Mouse (Mus musculus) left cerebral cortex, adult 18-20 months (tissue): ENCODE measurements at regions not wholly inside any gene's neighbourhood (a gene's known extent, or its start where the extent isn't known, plus 50 kb on each side); places are given as distances from the start of the nearest gene placed in this dataset.

Experiments used
- DNase-seq, 2 experiments: peaks; one replicate each; pipeline ENCODE4 v3.0.0; 2021 to 2022; ENCODE audit warnings: low spot score in 2 of 2, mixed read lengths in 1 of 2

DNA sequence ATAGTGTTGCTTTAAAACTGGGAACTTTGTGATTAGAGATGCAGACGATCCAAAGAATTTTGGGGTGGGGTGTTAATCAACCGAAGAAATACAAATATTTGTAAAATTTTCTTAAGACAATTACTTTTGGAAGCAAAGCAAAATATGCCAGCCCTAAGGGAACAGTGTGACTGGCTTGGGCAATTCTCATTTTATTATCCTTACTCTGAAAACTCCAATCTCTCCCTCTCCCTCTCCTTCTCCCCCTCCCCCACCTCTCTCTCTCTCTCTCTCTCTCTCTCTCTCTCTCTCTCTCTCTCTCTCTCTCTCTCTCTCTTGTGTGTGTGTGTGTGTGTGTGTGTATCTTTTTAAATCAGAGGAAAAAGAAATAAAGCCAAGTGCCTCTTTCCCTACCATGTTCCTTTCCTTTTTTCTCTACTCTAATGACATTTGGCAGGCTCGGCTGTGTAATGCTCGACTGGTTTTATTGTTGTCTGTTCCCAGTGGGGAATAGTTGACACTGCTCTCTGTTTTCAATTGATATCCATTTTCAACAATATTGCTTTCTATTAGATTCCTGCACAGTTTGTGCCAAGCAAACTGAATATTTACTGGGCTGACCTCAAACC, 367.5 kb upstream of the Fam92a start:
- no peak for DNase-seq

DNA sequence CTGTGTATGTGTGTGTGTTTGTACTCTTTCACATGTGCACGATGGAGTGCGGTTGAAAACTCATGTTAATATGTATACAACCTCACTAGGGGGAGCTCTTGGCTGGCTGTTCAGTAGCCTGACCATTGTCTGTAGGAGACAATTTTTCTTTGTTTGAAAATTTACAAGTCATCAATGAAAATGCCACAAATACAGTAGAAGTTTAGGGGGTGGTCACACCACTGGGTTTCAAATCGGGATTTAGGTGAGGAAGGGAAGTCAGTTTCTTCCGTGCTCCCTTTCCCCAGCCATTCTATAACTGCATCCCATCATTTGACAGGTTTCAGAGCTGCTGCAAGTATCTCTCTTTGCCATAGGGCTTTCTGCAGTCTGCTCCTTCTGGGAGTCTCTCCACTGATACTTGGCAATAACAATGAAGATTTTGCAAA, 366.9 kb upstream of the Fam92a start:
- DNase-seq = peak; percentile 59 to 62

DNA sequence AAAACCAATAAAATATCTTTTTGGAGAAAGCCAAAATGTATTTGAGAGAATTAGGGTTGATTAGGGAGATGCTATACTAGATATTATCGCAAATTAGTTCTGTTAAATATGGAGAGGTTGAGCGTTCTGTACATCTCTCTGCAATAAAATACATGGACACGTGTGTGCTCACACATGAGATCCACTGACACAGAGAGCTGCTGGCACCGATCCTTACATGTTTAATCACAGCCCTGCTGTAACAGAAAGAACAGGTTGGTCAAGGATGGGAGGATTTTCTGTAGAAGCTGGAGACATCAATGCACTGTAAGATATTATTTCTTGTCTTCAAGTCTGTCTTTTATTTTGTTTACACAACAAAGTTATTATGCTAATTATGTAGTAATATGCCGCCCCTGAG, 366.2 kb upstream of the Fam92a start:
- no peak for DNase-seq

DNA sequence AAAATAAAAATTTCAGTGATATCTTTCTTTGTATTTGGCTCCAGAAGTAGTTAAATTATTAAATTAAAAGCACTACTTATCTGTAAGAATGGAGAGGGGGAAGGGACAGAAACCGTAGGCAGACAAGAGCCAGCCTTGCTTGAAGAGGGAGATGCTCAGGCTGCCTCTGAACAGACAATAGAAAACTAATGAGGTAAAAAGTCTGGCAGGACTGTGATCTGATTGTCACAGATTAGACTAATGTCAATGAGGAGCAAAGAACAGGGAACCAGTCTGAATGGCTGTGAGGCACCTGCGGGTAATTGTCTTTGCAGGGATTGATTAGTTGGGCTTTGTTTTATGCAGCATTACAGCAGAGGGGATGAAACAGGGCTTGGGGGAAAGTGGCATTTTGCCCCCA, 362.3 kb upstream of the Fam92a start:
- no peak for DNase-seq

DNA sequence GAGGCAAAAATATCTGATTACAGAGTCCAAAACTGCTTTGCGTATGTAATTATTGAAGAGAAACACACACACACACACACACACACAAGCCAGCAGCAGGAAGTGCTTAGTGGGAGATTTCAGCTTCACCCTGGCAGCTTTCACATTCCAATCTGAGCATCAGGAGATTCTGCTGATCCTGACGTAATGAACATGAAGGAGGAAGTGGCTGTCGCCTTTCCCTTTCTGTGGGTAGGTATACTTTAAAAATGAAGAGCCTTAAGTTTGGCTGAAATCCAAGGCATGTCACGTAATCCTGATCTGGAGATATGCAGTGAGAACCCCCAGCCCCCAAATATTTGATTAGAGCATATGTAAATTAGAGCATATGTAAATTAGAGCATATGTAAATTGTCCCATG, 361.1 kb upstream of the Fam92a start:
- no peak for DNase-seq

DNA sequence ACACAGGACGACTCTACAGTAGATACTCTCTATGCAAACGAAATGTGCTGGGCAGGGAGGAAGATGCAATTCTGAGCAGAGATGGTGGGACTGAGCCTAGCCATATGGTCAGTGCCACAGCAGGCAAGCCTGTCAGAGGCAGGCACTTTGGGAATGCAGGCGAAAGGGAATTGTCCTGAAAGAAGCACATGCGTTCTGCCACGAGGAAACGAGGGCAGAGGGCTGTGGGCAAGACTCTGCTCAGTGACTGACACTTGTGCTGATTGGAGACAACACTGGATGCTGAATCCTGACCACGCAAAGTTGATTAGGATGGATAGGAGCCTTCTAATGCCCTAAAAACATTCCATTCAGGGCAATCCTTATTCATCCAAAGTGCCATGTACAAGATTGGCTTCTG, 350.5 kb upstream of the Fam92a start:
- no peak for DNase-seq

DNA sequence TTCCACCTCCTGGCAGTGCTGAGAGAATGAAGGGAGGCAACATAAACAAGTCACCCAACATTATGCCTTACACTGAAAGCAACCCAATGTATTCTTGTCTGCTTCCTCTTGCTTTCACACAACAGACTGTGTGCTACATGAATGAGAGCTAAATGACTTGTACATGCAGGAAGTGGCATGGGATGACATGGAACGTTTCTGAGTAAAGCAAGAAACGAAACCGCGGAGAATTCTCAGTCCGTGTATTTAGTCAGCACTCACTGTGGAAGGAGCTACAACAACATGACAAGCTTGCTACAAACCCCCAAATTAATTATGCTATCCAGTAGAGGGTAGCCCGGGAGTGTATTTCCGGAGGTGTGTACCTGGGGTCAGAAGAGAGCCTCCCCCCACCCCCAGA, 349.4 kb upstream of the Fam92a start:
- no peak for DNase-seq

DNA sequence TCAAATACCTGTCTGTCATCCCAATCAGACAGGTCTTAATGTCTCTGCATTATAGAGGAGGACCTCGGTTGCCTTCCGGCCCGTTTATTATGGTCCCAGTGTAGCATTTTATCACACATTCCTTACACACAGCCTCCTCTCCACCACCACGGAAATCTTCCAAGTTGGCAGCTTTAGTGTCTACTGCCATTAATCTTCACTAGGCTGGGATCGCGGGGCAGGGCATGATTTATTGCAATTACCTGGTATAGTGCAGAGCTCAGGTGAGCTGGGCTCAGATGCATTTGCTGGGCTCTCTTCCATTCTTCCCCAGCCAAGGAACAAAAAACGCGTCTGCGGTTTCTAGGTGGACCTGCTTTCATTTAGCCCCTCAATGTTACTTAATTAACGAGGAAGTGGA, 344.7 kb upstream of the Fam92a start:
- no peak for DNase-seq

DNA sequence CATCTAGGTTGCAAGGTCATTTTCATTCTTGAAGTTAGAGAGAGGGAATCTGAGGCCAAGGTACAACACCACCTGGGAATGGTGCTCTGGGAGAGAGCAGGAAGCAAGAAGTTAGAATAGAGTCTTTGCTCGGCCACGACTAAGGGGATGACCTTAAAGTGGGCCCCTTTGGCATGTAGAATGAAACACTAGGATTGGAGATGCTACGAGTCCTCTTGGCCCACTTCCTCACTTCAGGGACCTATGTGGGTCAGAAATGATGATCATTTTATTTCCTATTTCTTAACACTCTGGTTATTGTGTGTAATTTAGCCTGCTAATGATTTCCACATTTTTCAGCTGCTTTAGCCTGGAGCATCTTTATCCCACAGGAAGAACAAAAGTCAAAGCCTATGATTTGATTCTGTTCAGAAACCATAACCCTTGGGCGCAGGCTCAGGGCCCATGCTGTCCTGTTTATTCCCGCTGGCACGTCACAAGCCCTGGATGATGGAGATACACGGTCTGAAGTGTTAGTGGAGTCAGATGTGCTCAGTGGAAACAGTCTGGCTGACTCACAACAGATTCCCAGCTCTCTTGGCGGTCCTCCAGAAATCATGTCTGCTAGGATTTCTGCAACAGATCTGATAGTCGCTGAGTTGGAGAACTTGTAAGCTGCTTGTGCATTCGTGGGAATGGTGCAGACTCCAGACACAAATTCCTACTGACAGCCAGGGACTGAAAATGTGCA, 340.0 kb upstream of the Fam92a start:
- peak; percentile 86 to 88 for DNase-seq

DNA sequence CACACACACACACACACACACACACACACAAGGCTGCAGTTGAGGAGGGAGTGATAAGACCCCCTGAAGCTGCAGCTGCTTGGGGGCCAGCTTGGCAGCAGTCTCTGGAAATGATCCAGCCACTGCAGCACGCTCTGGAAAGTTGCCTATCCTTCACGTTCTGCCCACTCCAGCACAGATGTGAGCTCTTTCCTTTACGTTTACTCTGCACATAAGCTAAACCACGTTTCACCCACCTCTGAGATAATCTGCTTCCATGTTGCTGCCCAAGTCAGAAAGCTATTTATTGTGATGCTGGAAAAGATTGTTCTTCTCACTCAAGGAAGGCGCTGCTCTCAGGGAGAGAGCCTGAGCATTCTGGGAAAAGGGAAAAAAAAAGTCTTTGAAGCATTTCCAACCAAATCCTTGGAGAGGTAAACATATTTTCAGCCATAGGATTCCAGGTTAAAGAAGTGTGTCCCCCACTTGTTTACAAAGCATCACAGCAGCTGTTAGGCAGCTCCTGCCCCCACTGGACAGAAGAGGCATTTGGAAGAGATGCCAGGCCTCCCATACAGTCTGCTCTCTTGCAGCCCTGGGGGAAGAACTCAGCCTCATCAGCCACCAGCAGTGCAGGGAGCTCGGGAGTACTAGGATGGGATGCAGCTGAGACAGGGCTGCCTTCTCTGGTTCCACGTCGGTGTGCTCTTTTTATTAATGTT, 335.2 kb upstream of the Fam92a start:
- no peak for DNase-seq

DNA sequence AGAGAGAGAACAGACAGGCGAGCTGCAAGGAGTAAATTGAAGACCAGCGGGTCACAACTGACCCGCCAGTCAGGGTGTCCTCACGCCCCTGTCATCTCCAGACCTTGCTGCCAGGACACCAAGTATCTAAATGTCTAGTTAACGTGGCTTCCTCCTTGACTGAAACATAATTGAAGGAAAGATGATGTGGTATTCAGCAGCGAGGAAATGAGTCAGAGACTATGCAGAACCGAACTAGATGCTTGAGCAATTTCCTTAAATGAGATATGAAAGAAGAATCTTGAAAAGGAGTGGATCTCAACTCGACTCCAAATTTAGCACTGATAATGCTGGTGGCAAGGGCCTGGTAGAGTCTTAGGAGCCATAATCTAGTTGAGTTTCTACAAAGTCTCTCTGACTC, 329.3 kb upstream of the Fam92a start:
- no peak for DNase-seq

DNA sequence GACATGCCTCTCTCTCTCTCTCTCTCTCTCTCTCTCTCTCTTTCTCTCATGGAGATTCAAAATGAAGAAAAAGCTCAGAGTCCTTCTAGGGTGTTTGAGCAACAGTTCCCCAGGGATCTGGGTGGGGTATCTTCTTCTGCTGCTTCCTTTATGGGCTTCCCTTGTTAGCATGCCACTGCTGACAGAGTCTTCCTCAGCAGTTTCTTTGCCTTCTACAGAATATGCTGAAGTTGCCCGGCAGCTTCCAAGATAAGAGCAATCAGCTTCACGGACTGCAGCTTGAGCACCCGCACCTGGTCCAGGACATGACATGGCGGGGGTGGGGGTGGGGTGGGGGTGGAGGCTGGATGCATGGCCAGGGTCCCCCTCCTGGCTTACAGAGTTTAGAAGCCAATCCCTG, 326.6 kb upstream of the Fam92a start:
- DNase-seq = no peak

DNA sequence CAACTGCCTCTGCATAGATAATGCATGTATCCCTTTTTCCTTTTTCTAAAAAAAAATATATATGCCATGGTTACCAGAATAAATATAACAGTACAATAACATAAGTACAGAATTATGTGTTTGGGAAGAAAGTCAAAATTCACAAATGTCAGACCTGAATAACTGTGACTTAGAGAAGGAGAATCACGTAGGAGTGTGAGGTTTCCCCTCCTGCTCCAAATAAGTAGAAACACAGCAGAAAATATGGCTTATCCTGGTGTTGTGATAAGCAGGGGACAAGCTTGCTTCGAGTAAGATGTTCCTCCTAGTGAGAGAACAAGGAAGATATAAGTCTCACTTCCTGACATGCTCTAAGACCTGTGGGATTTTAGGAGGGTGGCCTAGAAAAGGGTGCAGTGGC, 320.7 kb upstream of the Fam92a start:
- no peak for DNase-seq

DNA sequence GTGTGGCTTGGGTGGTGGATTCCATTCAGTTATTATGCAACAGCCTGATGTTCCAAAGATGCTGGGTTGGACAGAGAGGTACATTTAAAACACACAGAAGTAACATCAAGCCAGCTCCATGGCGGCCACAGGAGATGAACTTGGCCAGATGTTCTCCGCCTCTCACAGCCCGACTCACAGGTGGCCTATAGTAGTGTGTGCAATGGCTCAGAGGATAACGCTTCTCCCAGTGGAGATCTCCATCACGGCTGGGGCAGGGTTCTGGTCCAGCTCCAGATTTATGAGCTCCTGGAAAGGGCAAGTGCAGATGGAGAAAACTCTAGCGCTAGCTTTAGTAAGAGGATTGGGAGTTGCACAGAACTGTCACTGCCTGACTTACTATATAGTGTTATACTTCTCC, 319.5 kb upstream of the Fam92a start:
- DNase-seq = no peak

DNA sequence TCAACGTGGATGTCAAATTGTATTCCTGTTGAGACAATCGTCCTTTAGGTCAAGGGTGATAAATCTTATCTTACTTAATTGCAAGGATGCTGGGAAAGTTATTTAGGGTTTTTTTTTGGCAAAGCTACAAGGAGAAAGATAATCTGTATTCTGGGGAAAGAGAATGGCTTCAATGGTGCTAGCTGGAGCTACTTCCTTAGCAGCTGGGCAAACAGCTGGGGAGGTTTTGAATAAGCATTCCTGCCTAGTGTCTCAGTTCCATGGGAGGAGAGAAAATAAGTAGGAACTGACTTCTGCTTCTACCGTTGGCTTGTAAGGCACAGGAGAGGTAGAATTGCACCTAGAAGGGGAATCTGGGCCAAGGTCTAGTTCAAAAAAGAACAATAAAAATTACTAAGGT, 318.3 kb upstream of the Fam92a start:
- DNase-seq = no peak

DNA sequence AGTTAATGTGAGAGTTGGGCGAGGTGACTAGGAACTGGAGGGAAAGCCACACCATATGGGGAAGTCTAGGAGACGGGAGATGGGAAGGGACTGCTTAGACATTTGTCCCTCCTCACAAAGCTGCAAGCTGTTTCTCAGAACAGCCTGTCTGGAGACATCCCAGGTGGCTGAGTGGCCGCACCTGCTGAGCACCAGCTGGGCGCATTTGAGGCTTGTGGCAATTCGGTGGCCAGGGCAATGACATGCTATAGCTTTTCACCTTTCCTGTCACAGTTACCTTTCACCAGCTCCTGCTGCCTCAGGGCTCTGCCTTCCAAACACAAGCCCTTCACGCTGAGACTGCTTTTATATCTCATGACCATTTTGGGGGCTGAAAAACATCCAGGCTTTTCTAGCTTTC, 317.5 kb upstream of the Fam92a start:
- no peak for DNase-seq

DNA sequence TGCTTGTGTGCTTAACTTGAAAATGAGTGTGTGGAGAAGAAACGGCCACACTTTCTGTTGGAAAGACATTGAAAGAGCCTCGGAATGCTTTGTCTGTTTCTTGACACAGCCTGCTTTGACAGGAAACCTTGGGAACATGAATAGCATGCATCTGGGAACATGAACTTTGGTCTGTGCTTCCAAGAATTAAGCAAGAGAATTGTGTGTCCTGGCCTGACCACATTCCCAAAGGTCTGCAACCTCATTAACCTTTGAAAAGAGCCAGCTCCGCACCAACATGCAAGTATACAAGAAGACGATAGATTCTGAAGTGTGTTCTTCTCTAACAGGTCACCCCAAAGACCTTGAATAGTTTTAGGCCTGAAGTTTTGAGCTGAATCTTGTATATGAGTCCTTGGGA, 309.7 kb upstream of the Fam92a start:
- DNase-seq = no peak

DNA sequence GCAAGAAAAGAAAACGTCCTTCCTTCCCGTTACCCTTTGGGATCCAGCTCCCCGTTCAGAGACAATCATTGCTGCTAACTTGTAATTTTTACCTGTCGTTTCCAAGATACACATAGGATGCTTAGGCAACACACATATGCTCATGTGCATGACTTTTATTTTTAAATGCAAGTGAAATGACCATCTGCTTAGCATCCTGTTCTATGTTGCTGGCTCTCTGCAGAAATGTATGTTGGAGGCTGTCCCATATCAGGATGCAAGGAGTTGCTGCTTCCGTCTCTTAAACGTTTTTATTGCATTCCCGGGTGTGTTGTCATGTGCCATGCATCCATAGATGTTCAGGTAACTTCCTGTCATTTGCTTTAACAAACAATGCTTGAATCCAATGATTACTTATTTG, 304.9 kb upstream of the Fam92a start:
- no peak for DNase-seq

DNA sequence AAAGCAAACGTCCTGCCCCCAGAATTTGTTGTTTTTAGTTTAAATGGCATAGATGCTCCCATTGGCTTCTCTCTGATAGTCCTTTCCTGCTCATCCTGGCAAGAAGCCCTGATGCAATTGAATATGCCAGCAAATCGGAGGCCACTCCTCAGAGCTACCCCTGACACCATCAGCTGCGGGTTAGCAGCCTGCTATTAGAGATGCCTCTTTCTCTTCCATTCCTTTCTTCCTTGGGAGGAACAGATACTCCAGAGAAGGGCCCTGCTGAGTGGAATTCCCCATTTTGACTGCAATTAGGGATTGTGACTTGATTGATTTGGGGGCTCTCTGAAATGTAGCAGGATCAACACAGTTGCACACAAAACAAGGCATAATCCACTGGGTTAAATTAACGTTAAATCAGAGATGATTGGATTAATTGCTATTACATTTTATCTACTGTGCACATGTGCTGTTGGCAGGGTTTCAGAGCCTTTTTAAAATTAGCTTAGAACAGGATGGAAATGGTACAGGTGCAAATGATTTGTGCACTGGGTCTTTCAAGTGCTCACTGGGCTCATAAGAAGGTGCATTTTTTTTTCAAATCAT, 303.3 kb upstream of the Fam92a start:
- no peak for DNase-seq

DNA sequence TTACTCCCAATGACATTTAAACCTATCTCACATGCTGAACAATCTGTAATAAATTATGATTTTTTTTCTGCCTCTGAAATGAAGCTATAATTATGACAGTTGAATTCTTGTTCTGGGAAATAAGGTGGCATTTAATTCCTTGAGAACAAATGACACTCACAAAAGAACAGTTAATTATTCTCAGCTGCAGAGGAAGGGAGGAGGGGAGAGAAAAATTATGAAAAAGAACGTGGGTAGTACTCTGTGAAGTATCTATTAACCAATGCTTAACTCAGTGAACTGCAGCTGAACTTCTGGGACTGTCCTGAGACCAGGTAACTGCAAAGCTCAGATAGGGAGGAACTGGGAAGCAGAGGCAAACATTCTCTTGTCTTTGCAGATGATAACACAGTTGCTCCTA, 302.6 kb upstream of the Fam92a start:
- DNase-seq = no peak

DNA sequence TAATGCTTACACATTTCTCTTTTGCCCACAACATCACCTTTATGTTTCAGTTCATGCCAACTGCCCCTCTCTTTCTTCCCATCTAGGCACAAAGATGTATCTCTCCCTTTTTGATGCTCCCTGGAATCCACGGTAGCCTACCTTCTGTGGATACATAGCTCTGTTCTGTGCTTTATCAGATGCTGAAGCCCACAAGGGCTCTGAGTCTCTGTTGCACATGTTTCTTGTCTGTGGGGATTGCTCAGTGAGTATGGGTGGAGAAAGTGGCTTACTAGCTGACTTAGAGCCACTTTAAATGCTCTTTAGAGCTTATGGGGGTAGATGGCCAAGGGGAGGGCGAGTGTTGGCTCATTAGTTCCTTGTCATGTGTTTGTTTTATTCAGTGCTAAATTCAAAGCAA, 289.9 kb upstream of the Fam92a start:
- DNase-seq = no peak

DNA sequence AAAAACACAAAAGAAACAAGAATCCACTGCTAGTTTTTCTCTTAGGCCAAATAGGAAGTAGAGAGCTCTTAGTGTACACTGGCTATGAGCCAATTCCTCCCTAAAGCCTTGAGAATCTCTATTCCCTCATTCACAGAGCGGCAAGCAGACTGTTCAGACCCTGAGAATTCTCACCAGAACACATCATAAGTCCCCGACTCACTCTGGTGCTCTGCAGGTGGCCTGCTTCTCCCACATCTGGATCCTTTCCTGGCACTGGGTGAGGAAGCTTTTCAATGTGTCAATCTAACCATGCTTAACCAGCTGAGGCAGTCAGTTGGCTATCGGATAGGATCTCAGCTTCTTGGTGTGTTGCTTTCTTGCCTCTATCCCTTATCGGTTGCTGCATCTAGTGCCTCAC, 289.4 kb upstream of the Fam92a start:
- no peak for DNase-seq
